Mouse (Mus musculus) hindbrain, embryonic 10.5 days (tissue): ENCODE measurements around the gene Enox1. TPM values are rescaled to one million over a fixed set of nuclear protein-coding genes. Genes with fewer than 3 reads are reported as not detected.
"Not testable (repeated sequence)": the region's sequence is repeated elsewhere in the genome, so short reads cannot be mapped to it uniquely, and the experiment has no call there.

Source experiments
- DNase-seq: peaks from one replicate; pipeline ENCODE4 v3.0.0-alpha.2; 2017; ENCODE audit warnings: low spot score
- H3K27ac ChIP-seq: fragments of 300-500 bp; sonication (generic); 2 replicates; pipeline ENCODE4 v1.5.1; 2016; ENCODE audit warnings: mild to moderate bottlenecking, moderate library complexity
- H3K27me3 ChIP-seq: fragments of 300-500 bp; sonication (generic); 2 replicates; pipeline ENCODE4 v1.6.1; 2016; ENCODE audit warnings: mild to moderate bottlenecking; ENCODE audit not compliant: poor library complexity, insufficient read depth, severe bottlenecking
- H3K36me3 ChIP-seq: fragments of 300-500 bp; sonication (generic); 2 replicates; pipeline ENCODE4 v1.6.1; 2016; ENCODE audit warnings: mild to moderate bottlenecking, moderate library complexity
- H3K4me1 ChIP-seq: fragments of 300-500 bp; sonication (generic); replicated peaks from 2 replicates; pipeline ENCODE4 v1.6.1; 2016; ENCODE audit warnings: mild to moderate bottlenecking
- H3K4me3 ChIP-seq: fragments of 300-500 bp; sonication (generic); 2 replicates; pipeline ENCODE4 v1.5.1; 2016; ENCODE audit warnings: mild to moderate bottlenecking, moderate library complexity
- H3K9me3 ChIP-seq: fragments of 300-500 bp; sonication (generic); 2 replicates; pipeline ENCODE4 v1.6.1; 2016; ENCODE audit warnings: mild to moderate bottlenecking, moderate library complexity
- WGBS: fragments of 180-500 bp; shearing (Covaris S2); methylation state at CpG from one replicate; pipeline ENCODE4 v1.1.7; 2016; 5-methylcytosine and 5-hydroxymethylcytosine counted together
- polyA plus RNA-seq: library from polyadenylated mRNA; unstranded; fragments of >200 nt; fragmentation: Nextera tagmentation; extraction: Ambion mirVana; gene quantifications from 2 replicates; pipeline ENCODE4 v1.2.1, GENCODE M21; 2016

The Enox1 gene
- 10.4 and 17.6 TPM in 2 replicates for polyA plus RNA-seq

DNA sequence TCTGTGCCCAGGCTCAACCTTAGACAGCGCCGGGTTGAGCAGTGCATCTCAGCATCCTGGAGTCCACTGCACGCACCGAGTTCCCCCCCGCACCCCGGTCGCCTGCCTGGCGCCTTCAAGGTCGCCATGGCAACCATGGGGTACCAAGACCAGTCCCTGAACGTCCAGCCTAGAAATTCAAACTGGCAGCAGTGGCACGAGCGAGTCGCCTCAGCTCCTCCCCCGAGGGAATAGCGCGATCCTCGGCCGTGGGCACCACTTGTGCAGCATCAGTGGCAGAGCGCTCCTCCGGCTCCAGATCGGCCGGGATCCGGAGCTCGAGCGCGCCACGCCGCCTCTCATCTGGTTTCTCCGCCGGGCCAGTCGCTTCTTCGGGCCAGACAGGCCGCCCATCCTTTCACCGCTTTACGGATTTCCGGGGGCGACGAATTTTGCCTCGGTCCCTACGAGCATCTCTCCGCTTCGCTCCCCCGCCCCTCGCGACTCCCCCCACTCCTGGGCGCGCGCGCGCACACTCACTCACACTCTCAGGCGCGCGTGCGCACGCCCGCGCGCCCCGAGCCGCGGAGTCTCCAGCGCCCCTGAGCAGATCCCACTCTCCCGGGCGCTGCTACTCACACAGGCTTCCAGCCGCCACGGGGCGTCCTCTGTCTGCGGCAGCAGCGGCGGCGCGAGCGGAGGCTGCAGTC lies at the start of gene Enox1:
Gene Enox1, plus strand, starts transcription at position 542 of the 689 bp plus-strand sequence.
- Histone ChIP-seq H3K4me3 (peak within 1 kb of the TSS; percentile 93), H3K27me3 (peaks cover 18% of the 10 kb centered on the region), H3K36me3 (no peaks in the 10 kb centered on the region), H3K4me1 (peaks cover 33% of the 10 kb centered on the region), H3K27ac (peak within 1 kb of the TSS; percentile 93), H3K9me3 (no peaks in the 10 kb centered on the region)
- peak; percentile 89 for DNase-seq
- WGBS, result under 1% methylated on average over 73 of the region's 73 CpGs

GRCm38 (mm10) chr14:77110622-77111021 lies 45.9 kb upstream of the Enox1 start:
- H3K9me3 ChIP-seq, H3K4me1 ChIP-seq, H3K27me3 ChIP-seq, H3K4me3 ChIP-seq, H3K27ac ChIP-seq, H3K36me3 ChIP-seq, DNase-seq: not testable (repeated sequence)
- WGBS, result 87% methylated on average over 5 of the region's 5 CpGs

DNA sequence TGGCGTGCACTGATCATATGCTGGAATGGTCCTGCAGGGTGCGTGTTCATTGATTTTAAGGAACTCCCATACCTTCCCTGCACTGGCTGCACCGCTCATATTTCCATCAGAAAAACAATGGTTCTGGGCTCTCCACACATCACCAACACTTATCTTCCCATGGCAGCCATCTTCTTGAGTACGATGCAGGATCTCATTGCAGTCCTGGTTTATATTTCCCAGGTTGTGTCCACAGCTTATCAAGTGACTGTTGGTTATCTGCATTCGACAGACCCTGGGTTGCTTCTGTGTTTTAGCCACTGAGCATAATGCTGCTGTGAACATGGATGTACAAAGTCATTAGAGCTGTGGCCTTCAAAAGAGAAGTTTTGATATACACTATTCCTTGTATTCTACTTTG lies 26.0 kb upstream of the Enox1 start:
- Histone ChIP-seq H3K4me1 (no peaks in the 10 kb centered on the region), H3K27me3 (no peaks in the 10 kb centered on the region), H3K9me3 (no peaks in the 10 kb centered on the region), H3K36me3 (no peaks in the 10 kb centered on the region), H3K27ac (no peak overlapping the region), H3K4me3 (no peak overlapping the region)
- 90% methylated on average over 5 of the region's 5 CpGs for WGBS
- no peak for DNase-seq

- WGBS, result 69% methylated on average over 6 of the region's 6 CpGs
- Histone ChIP-seq H3K36me3 (no peaks in the 10 kb centered on the region), H3K9me3 (no peaks in the 10 kb centered on the region), H3K27me3 (peaks cover 6% of the 10 kb centered on the region; the same call in 1 of the 2 replicates), H3K27ac (no peak overlapping the region), H3K4me1 (0 out of 2 replicates have a peak, but pooled peaks cover 6% of the 10 kb centered on the region), H3K4me3 (no peak overlapping the region)
- DNase-seq, result no peak
Observed at GRCm38 (mm10) chr14:77136936-77137335, 19.6 kb upstream of the Enox1 start.

DNA sequence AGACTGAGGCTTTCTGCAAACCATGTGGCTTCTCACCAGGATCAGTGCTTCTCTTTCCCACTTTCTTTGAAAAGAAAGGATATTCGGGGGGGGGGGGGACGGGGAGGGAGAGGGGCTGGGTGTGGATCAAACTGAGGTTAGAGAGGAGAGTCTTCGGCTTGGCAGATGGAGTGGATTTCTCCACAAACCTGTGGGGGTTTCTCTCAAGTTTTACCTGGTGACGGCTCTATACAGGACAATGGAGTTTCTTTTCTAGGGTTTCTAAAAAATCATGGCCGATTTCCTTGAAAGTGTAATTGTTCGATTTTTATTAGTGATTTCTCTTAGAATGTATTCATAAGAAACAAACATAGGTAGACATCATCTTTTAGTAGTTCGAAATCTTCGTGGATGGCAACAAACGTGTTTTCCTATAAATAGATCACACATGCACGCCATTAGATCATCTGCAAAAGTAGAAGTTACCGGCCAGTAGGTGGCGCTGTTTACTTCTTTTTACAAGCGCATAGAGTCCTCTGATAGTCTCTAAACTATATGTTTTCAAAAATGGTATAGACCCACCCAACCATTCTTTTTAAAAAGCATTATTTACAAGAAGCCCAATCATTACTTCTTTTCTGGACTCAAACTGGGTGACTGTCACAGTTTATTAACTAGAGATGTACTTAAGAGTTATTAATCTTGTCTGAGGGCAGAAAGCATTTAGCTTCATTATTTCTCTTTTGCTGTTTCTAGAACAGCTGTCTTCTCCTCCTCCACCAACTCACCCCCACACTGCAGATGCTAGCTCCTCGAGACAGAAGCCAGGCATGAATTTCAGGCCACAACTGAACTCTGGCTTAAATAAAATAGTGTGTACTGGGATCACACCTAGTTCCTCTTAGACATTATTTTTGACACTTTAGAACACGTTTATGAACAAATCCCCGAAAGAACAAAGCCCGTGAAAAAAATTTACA lies 15.0 kb upstream of the Enox1 start:
- peak; percentile 76 for DNase-seq
- no peaks in the 10 kb centered on the region for H3K9me3 ChIP-seq
- H3K27ac ChIP-seq, result no peak overlapping the region
- 38% methylated on average over 17 of the region's 17 CpGs for WGBS
- no peaks in the 10 kb centered on the region for H3K36me3 ChIP-seq
- H3K27me3 ChIP-seq, result peaks cover 6% of the 10 kb centered on the region; the same call in 1 of the 2 replicates
- H3K4me3 ChIP-seq, result no peak overlapping the region
- peaks cover 5% of the 10 kb centered on the region; the same call in 1 of the 2 replicates for H3K4me1 ChIP-seq

DNA sequence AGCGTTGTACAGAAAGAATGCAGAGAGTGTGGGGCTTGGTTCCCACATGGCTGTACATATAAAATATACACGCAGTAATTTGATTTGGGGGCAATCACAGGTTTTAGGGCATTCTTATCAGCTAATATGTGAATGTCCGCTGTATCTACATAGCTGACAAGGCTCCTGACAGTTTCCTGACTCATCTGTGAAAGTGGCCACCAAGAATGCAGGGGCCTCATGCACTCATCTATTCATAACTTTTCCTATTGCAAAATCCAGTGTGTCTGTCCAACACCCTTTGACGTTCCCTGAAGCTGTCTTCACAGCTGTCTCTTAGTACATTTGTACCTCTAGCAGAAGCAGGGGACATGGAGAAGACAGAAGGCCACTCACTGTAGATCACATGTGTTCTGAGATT lies 11.5 kb upstream of the Enox1 start:
- no peaks in the 10 kb centered on the region for H3K9me3 ChIP-seq
- 90% methylated on average over 4 of the region's 4 CpGs for WGBS

GRCm38 (mm10) chr14:77147635-77148034 lies 8.9 kb upstream of the Enox1 start:
- DNase-seq, result no peak
- Histone ChIP-seq H3K27me3 (no peaks in the 10 kb centered on the region), H3K4me1 (no peaks in the 10 kb centered on the region; the same call in 1 of the 2 replicates), H3K4me3 (no peak overlapping the region), H3K27ac (no peak overlapping the region), H3K36me3 (no peaks in the 10 kb centered on the region), H3K9me3 (no peaks in the 10 kb centered on the region)
- 97% methylated on average over 1 of the region's 1 CpGs for WGBS

More for the DNA sequence above, 11.5 kb upstream of the Enox1 start:
- DNase-seq, result no peak
- H3K27ac ChIP-seq, result no peak overlapping the region
- no peak overlapping the region for H3K4me3 ChIP-seq
- H3K36me3 ChIP-seq, result no peaks in the 10 kb centered on the region
- peaks cover 6% of the 10 kb centered on the region; the same call in 1 of the 2 replicates for H3K27me3 ChIP-seq
- no peaks in the 10 kb centered on the region; the same call in 1 of the 2 replicates for H3K4me1 ChIP-seq

GRCm38 (mm10) chr14:77150556-77150955 lies 6.0 kb upstream of the Enox1 start:
- no peaks in the 10 kb centered on the region for H3K9me3 ChIP-seq
- no peak for DNase-seq
- peaks cover 2% of the 10 kb centered on the region; the same call in 1 of the 2 replicates for H3K4me1 ChIP-seq

GRCm38 (mm10) chr14:77151431-77151830 lies 5.1 kb upstream of the Enox1 start:
- H3K27me3 ChIP-seq, result peaks cover 18% of the 10 kb centered on the region
- H3K27ac ChIP-seq, result no peak overlapping the region
- DNase-seq, result no peak
- H3K4me1 ChIP-seq, result peaks cover 11% of the 10 kb centered on the region
- H3K36me3 ChIP-seq, result no peaks in the 10 kb centered on the region
- H3K4me3 ChIP-seq, result no peak overlapping the region
- 91% methylated on average over 7 of the region's 7 CpGs for WGBS
- H3K9me3 ChIP-seq, result no peaks in the 10 kb centered on the region

More at GRCm38 (mm10) chr14:77150556-77150955, 6.0 kb upstream of the Enox1 start:
- Histone ChIP-seq H3K4me3 (no peak overlapping the region), H3K27ac (no peak overlapping the region), H3K36me3 (no peaks in the 10 kb centered on the region), H3K27me3 (peaks cover 14% of the 10 kb centered on the region)
- WGBS, result 81% methylated on average over 6 of the region's 6 CpGs

DNA sequence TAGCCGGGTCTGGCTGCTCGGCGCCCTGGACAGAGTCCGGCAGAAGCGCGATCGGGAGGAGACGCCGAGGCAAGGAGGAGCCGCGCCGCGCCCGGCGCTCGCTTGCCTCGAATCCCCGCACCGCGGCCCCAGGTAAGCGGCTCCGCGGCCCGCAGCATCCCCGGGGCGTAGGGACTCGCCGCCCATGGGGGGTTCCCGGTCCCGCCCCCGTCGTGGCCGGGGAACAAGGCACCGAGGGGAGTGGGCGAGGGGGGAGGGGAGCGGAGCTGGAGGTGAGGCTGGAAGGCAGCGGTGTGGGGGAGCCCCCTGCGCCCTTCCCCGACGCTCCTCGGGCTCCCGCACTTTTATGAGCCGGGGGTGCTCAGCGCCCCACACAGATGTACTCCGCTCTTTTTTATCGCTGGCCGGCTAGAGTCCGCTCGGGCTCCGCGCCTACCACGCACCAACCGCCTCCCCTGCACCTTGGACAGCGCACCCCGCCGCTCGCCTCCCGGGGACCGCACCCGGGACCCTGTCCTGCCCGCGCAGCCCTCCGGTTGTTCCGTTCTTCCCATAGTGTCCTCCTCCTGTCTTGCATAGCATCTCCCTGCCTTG lies 445 bp downstream of the Enox1 start:
- no peaks in the 10 kb centered on the region for H3K36me3 ChIP-seq
- H3K27me3 ChIP-seq, result peaks cover 18% of the 10 kb centered on the region
- H3K27ac ChIP-seq, result peak overlapping the region; percentile 93
- no peaks in the 10 kb centered on the region for H3K9me3 ChIP-seq
- DNase-seq, result no peak
- H3K4me1 ChIP-seq, result peaks cover 33% of the 10 kb centered on the region
- peak overlapping the region; percentile 93 for H3K4me3 ChIP-seq
- WGBS, result under 1% methylated on average over 64 of the region's 64 CpGs

- Histone ChIP-seq H3K27ac (peak overlapping the region; percentile 93), H3K9me3 (no peaks in the 10 kb centered on the region), H3K4me3 (peak overlapping the region; percentile 93), H3K36me3 (no peaks in the 10 kb centered on the region), H3K27me3 (peaks cover 18% of the 10 kb centered on the region), H3K4me1 (peaks cover 33% of the 10 kb centered on the region)
- peak; percentile 79 for DNase-seq
- under 1% methylated on average over 31 of the region's 31 CpGs for WGBS
Observed at GRCm38 (mm10) chr14:77157505-77157911, 945 bp downstream of the Enox1 start.

DNA sequence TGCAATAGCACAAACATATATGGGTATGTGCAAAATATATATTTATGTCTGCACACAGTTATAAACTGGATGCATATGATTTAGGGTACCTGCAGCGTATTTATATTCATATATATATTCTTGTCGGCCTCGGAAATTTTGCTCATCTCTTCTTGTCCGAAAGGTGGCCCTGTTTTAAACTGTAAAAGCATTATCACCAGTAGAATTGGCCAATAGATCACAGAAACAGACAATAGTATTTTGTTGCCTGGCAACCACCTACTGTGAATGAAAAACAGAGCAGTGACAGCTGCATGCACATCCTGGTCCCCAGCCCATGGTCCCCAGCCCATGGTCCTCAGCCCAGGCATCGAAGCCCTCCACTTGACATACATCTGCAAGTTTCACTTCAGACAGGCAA lies 2.8 kb downstream of the Enox1 start:
- Histone ChIP-seq H3K36me3 (no peaks in the 10 kb centered on the region), H3K4me1 (peaks cover 33% of the 10 kb centered on the region), H3K9me3 (no peaks in the 10 kb centered on the region), H3K27me3 (peaks cover 15% of the 10 kb centered on the region), H3K4me3 (no peak overlapping the region), H3K27ac (no peak overlapping the region)
- no peak for DNase-seq
- WGBS, result 81% methylated on average over 5 of the region's 5 CpGs
